Mouse (Mus musculus): Measurements from ENCODE around the gene Pogk. TPM values are rescaled to one million over a fixed set of nuclear protein-coding genes. Genes with fewer than 3 reads are reported as not detected.

The Pogk gene
- polyA plus RNA-seq, 1 experiment from 2014 or later, result 24.6 TPM

GRCm38 (mm10) chr1:166394770-166395169 lies 14.9 kb downstream of the Pogk start:
- H3K9me3 ChIP-seq, result no peaks in the 10 kb centered on the region
- peaks cover 99% of the 10 kb centered on the region for H3K36me3 ChIP-seq
- no peak overlapping the region for H3K27ac ChIP-seq
- ATAC-seq (ENCODE audit: low FRiP score, low read depth), result no peak
- WGBS, result 67% methylated on average over 4 of the region's 4 CpGs
- no peak overlapping the region for H3K4me2 ChIP-seq (replicated peaks)
- H3K9ac ChIP-seq, result no peak overlapping the region
- H3K4me1 ChIP-seq, result no peaks in the 10 kb centered on the region
- no peaks in the 10 kb centered on the region for H3K27me3 ChIP-seq
- H3K4me3 ChIP-seq, result no peak overlapping the region

DNA sequence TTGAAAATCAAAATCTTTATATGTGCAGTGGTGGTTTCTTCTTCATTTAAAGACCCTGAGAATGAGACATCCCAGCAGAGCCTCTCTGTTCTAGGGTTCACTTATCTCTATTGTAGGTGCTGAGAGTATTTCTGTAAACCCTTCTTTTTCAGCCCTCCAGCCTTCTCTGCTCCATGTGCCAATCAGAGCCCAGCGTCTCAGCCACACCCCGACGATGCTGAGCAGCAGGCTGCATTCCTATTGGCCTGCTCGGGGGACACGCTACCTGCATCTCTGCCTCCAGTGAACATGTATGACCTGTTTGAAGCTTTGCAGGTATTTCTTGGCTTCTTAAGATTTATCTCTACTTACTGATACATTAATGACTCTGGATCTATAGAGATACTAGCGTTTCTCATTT lies 18.0 kb downstream of the Pogk start:
- ATAC-seq (ENCODE audit: low FRiP score, low read depth), result no peak

GRCm38 (mm10) chr1:166389406-166390125 lies 20.1 kb downstream of the Pogk start:
- no peak for ATAC-seq (ENCODE audit: low FRiP score, low read depth)
- H3K9me3 ChIP-seq, result no peaks in the 10 kb centered on the region
- H3K9ac ChIP-seq, result no peak overlapping the region
- H3K4me1 ChIP-seq, result no peaks in the 10 kb centered on the region
- peaks cover 97% of the 10 kb centered on the region for H3K36me3 ChIP-seq
- WGBS, result 94% methylated on average over 16 of the region's 16 CpGs
- H3K27ac ChIP-seq, result no peak overlapping the region
- H3K4me2 ChIP-seq (replicated peaks), result no peak overlapping the region
- no peak overlapping the region for H3K4me3 ChIP-seq
- H3K27me3 ChIP-seq, result no peaks in the 10 kb centered on the region

More for the DNA sequence above, 18.0 kb downstream of the Pogk start:
- Histone ChIP-seq H3K36me3 (peaks cover 98% of the 10 kb centered on the region), H3K4me2 (replicated peaks) (no peak overlapping the region), H3K27me3 (no peaks in the 10 kb centered on the region), H3K9ac (no peak overlapping the region), H3K9me3 (no peaks in the 10 kb centered on the region), H3K27ac (no peak overlapping the region), H3K4me1 (no peaks in the 10 kb centered on the region), H3K4me3 (no peak overlapping the region)
- 96% methylated on average over 6 of the region's 6 CpGs for WGBS

DNA sequence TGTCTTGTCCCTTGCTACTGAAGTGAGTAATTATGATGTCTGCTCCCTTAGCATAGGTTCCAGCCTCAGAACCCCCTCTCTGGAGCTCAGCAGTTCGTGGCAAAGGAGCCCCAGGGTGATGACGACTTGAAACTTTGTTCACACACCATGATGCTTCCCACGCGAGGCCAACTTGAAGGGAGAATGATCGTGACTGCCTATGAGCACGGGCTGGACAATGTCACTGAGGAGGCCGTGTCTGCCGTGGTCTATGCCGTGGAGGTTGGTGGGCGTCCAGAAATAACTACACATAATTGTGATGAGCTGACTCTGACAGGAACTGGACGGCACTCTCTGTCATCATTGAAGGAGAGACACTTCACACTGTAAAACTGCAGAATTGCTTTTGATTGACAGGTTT lies 21.2 kb downstream of the Pogk start:
- H3K4me2 ChIP-seq (replicated peaks), result no peak overlapping the region
- no peak overlapping the region for H3K27ac ChIP-seq
- 93% methylated on average over 11 of the region's 11 CpGs for WGBS
- H3K36me3 ChIP-seq, result peaks cover 97% of the 10 kb centered on the region
- no peaks in the 10 kb centered on the region for H3K4me1 ChIP-seq
- H3K9me3 ChIP-seq, result no peaks in the 10 kb centered on the region
- no peak overlapping the region for H3K4me3 ChIP-seq
- no peak overlapping the region for H3K9ac ChIP-seq
- ATAC-seq (ENCODE audit: low FRiP score, low read depth), result no peak
- no peaks in the 10 kb centered on the region for H3K27me3 ChIP-seq

DNA sequence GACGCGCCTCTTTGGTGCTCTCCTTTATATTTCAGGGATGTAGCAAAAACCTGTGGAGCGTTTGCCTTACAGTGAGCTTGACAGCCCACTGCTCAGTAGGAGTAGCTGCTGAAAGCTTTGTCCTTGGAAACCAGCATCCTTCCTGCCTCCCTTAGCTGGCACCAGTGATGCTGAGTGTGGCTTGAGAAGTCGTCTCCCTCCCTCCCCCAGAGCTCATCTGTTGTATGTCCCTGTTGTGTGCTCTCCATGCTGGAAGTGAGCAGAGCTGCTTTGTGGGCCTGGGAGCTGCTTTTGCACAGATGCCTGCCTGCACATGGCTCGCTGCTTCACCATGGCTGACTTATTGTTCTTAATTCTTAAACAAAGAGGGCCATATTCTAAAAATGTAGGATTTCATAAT lies 24.2 kb downstream of the Pogk start:
- Histone ChIP-seq H3K4me3 (no peak overlapping the region), H3K36me3 (peaks cover 80% of the 10 kb centered on the region), H3K27ac (no peak overlapping the region), H3K4me1 (peaks cover 17% of the 10 kb centered on the region), H3K27me3 (no peaks in the 10 kb centered on the region), H3K9me3 (no peaks in the 10 kb centered on the region), H3K4me2 (replicated peaks) (no peak overlapping the region), H3K9ac (no peak overlapping the region)
- WGBS, result 92% methylated on average over 5 of the region's 5 CpGs
- ATAC-seq (ENCODE audit: low FRiP score, low read depth), result no peak

DNA sequence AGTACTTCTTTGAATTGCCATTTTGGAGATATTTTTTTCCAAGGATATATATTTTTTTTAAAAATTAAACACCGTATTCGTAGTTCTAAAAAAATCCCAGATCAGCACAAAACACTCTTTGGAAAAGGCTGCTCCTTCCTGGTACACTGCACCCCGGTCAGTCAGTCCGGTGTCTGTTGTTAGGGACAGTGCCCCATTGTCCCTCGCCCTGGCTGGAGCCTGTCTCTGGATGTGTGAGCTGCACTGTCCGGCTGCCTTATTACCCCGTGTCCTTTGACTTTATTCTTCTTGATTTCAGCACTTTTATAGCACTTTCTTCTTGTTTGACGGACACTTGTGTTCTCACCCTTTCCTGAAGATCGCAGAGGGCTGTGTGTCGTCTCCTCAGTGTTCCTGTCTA lies 25.0 kb downstream of the Pogk start:
- H3K9me3 ChIP-seq, result no peaks in the 10 kb centered on the region
- no peak for ATAC-seq (ENCODE audit: low FRiP score, low read depth)
- peaks cover 20% of the 10 kb centered on the region for H3K4me1 ChIP-seq
- no peak overlapping the region for H3K27ac ChIP-seq
- no peaks in the 10 kb centered on the region for H3K27me3 ChIP-seq
- no peak overlapping the region for H3K4me2 ChIP-seq (replicated peaks)
- 95% methylated on average over 10 of the region's 10 CpGs for WGBS
- H3K36me3 ChIP-seq, result peaks cover 72% of the 10 kb centered on the region
- no peak overlapping the region for H3K9ac ChIP-seq
- H3K4me3 ChIP-seq, result no peak overlapping the region

DNA sequence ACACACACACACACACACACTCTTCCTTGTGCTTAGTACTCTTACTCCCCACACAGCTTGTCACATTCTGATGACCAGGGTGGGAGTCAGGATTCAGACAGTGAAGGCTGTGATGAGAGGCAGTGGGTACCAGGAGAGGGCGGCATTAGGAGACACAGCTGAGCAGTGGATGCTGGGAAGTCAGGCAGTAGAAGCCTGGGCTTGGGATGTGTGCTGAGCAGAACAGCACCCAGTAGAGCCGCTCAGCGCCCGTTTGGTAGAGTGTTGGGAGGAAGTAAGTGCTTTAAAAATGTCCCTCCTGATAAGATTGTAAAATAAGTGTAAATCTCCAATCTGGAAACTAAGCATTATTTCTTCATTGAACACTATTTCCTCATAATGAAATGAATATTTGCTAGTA lies 27.0 kb downstream of the Pogk start:
- WGBS, result 84% methylated on average over 4 of the region's 4 CpGs
- Histone ChIP-seq H3K27ac (no peak overlapping the region), H3K4me3 (no peak overlapping the region), H3K4me2 (replicated peaks) (no peak overlapping the region), H3K9ac (no peak overlapping the region), H3K36me3 (peaks cover 52% of the 10 kb centered on the region), H3K27me3 (no peaks in the 10 kb centered on the region), H3K9me3 (no peaks in the 10 kb centered on the region), H3K4me1 (peaks cover 23% of the 10 kb centered on the region)
- no peak for ATAC-seq (ENCODE audit: low FRiP score, low read depth)

DNA sequence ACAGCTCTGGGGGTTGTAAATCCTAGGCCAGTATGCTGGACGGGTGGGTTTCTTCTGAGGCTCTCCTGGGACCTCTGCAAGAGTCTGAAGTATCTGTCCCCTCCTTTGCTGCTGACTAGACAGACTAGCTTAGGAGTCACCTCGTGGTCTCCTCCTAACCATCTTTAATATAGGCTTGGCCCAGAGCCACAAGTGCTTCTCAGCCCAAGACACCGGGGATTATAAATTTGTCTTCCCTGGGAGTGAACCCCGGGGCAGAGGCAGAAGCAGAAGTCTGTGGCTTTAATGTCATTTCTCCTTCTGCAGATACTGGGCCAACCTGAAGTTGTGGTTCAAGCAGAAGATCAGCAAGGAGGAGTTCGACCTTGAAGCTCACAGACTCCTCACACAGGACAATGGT lies 27.8 kb downstream of the Pogk start:
- Histone ChIP-seq H3K4me3 (no peak overlapping the region), H3K36me3 (peaks cover 45% of the 10 kb centered on the region), H3K9ac (peak overlapping the region; percentile 98; the same call in 1 of the 2 replicates), H3K4me1 (peaks cover 23% of the 10 kb centered on the region), H3K27me3 (no peaks in the 10 kb centered on the region), H3K27ac (no peak overlapping the region), H3K9me3 (no peaks in the 10 kb centered on the region), H3K4me2 (replicated peaks) (peak overlapping the region; percentile 76)
- ATAC-seq (ENCODE audit: low FRiP score, low read depth), result no peak
- WGBS, result 76% methylated on average over 5 of the region's 5 CpGs

DNA sequence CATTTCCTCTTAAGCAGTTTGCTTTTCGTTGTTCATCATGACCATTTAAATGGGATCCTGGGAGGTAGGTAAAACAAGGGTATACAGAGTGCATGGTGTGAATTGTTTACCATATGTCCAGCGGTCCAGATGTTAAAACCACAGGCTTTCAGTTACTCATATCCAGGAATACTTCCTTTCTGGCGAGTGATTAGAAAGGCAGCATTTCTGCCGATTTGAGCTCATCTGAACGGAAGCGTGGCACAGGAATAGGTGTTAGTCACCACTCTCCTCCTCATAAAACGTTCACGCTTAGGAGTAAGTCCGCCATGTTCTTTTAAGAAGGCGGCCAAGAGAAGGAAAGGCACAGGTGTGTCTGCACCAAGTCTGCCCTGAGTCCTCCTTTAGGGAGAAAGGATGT lies 28.3 kb downstream of the Pogk start:
- H3K9ac ChIP-seq, result peak overlapping the region; percentile 98
- H3K27ac ChIP-seq, result no peak overlapping the region
- peaks cover 41% of the 10 kb centered on the region for H3K36me3 ChIP-seq
- no peaks in the 10 kb centered on the region for H3K27me3 ChIP-seq
- peak overlapping the region; percentile 95; the same call in 1 of the 2 replicates for H3K4me3 ChIP-seq
- peaks cover 23% of the 10 kb centered on the region for H3K4me1 ChIP-seq
- WGBS, result 61% methylated on average over 10 of the region's 10 CpGs
- ATAC-seq (ENCODE audit: low FRiP score, low read depth), result no peak
- 0 out of 2 replicates have a peak, but pooled peaks cover 2% of the 10 kb centered on the region for H3K9me3 ChIP-seq
- peak overlapping the region; percentile 76 for H3K4me2 ChIP-seq (replicated peaks)

GRCm38 (mm10) chr1:166379630-166380231 lies 29.9 kb downstream of the Pogk start:
- peak; percentile 33 for ATAC-seq (ENCODE audit: low FRiP score, low read depth)
- Histone ChIP-seq H3K27me3 (no peaks in the 10 kb centered on the region), H3K9ac (peak overlapping the region; percentile 98), H3K9me3 (0 out of 2 replicates have a peak, but pooled peaks cover 5% of the 10 kb centered on the region), H3K27ac (peak overlapping the region; percentile 90), H3K4me2 (replicated peaks) (peak overlapping the region; percentile 76), H3K36me3 (peaks cover 26% of the 10 kb centered on the region), H3K4me1 (peaks cover 23% of the 10 kb centered on the region), H3K4me3 (peak overlapping the region; percentile 95)
- under 1% methylated on average over 37 of the region's 41 CpGs for WGBS

DNA sequence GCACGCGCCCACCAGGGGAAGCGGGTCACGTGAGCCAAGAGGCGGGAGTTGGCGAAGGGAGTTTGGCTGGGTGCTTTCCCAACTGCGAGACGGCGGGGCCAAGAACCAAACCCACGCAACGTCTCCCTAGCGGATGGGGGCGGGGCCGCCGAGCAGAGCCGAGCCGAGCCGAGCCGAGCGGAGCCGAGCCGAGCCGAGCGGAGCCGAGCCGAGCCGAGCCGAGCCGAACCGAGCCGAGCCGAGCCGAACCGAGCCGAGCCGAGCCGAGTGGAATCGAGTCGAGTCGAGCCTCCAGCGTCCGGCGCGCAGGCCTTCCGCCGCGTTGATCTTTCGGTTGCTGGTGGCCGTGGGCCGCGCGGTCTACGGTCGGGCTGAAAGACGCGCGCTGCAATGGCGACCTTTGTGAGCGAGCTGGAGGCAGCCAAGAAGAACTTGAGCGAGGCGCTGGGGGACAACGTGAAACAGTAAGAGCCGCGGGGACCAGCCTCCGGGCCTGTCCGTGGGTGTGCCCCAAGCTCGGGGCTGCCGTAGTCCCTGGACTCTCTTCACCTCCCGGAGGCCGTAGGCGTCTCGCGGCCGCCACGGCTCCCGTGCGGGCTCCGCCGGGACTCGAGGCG lies 30.5 kb downstream of the Pogk start, which contains the start of gene Tada1:
Gene Tada1 (plus strand): TSS at position 85 of the 617 bp plus-strand sequence.
- WGBS, result under 1% methylated on average over 78 of the region's 81 CpGs
- Histone ChIP-seq H3K27ac (peak within 1 kb of the TSS; percentile 90), H3K36me3 (peaks cover 20% of the 10 kb centered on the region), H3K4me2 (replicated peaks) (peak within 1 kb of the TSS; percentile 76), H3K9me3 (0 out of 2 replicates have a peak, but pooled peaks cover 5% of the 10 kb centered on the region), H3K27me3 (no peaks in the 10 kb centered on the region), H3K4me3 (peak within 1 kb of the TSS; percentile 95), H3K9ac (peak within 1 kb of the TSS; percentile 98), H3K4me1 (peaks cover 23% of the 10 kb centered on the region)
- ATAC-seq (ENCODE audit: low FRiP score, low read depth), result peak; percentile 94

DNA sequence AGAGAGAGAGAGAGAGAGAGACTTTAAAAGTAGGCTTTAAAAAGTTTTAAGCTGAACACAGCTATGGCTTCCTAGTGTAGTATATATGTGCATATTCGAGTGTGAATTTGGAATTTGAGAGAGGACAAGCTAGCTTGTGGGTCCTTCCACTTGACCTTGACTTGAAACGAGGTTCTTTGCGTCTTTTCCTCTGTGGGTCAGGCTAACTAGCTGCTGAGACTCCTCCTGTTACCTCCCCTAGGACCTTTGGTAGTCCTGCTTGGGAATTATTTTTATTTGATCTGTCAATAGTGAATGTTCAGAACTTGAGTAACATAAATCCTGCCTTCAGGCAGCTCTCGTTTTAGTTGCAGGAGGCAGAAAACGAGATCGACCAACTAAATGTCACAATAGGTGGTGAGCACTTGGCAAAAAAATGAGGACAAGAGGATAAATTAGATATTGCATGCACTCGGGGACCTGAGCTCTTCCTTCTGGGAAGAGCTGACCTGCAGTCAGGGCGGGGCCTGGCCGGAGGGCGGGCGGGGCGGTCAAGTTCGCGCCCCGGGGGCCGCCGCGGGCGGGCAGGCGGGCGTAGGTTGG lies 31.1 kb downstream of the Pogk start:
- H3K27ac ChIP-seq, result peak overlapping the region; percentile 39; the same call in 1 of the 2 replicates
- H3K4me1 ChIP-seq, result peaks cover 23% of the 10 kb centered on the region
- ATAC-seq (ENCODE audit: low FRiP score, low read depth), result no peak
- 4% methylated on average over 21 of the region's 21 CpGs for WGBS
- 0 out of 2 replicates have a peak, but pooled peaks cover 5% of the 10 kb centered on the region for H3K9me3 ChIP-seq
- H3K27me3 ChIP-seq, result no peaks in the 10 kb centered on the region
- H3K4me3 ChIP-seq, result peak overlapping the region; percentile 95
- peak overlapping the region; percentile 65 for H3K4me2 ChIP-seq (replicated peaks)
- H3K36me3 ChIP-seq, result peaks cover 14% of the 10 kb centered on the region
- peak overlapping the region; percentile 76 for H3K9ac ChIP-seq
